Mouse (Mus musculus): Measurements from ENCODE around the gene Sp3.

GRCm38 (mm10) chr2:72965450-72965849 lies 14.8 kb downstream of the Sp3 start:
- TF ChIP-seq CTCF (IDR thresholded peaks at IDR 0.05; ENCODE audit: low read depth, low read length): no peak
- TF ChIP-seq GATA1 (IDR thresholded peaks at IDR 0.05; ENCODE audit: borderline replicate concordance, low read length): no peak
- TF ChIP-seq POLR2AphosphoS5 (IDR thresholded peaks at IDR 0.05; ENCODE audit: insufficient replicate concordance, low read depth, low read length): no peak
- TF ChIP-seq TAL1 (conservative IDR thresholded peaks at IDR 0.05; ENCODE audit: low read depth, low read length): no peak

Measured in G1E (cell line).